Mouse (Mus musculus) spleen, adult 2 months (tissue): Measurements from ENCODE around the gene Ifnab. TPM values are rescaled to one million over a fixed set of nuclear protein-coding genes. Genes with fewer than 3 reads are reported as not detected.

Experiments used
- DNase-seq, 2 experiments: peaks; one replicate each; pipeline versions ENCODE4 v3.0.0 to v3.0.0-alpha.2; 2012 to 2021; ENCODE audit warnings: low spot score in 2 of 2, low read depth in 1 of 2
- H3K27ac ChIP-seq: fragments of 200-500 bp; 2 replicates; pipeline ENCODE4 v1.5.1; 2012; ENCODE audit warnings: low read length, inconsistent platforms; ENCODE audit not compliant: insufficient read depth
- H3K27me3 ChIP-seq: fragments of 200-500 bp; 2 replicates; pipeline ENCODE4 v1.6.1; 2012; ENCODE audit warnings: mild to moderate bottlenecking, moderate library complexity, low read length, inconsistent platforms; ENCODE audit not compliant: control insufficient read depth, insufficient read depth
- H3K36me3 ChIP-seq: fragments of 200-500 bp; 2 replicates; pipeline ENCODE4 v1.6.1; 2012; ENCODE audit warnings: mild to moderate bottlenecking, low read length, inconsistent platforms; ENCODE audit not compliant: control insufficient read depth, insufficient read depth
- H3K4me1 ChIP-seq: fragments of 200-500 bp; 2 replicates; pipeline ENCODE4 v1.6.1; 2011; ENCODE audit warnings: inconsistent platforms; ENCODE audit not compliant: control insufficient read depth, insufficient read depth, insufficient read length
- H3K4me3 ChIP-seq: fragments of 200-500 bp; 2 replicates; pipeline ENCODE4 v1.5.1; 2011; ENCODE audit warnings: mild to moderate bottlenecking, inconsistent platforms; ENCODE audit not compliant: insufficient read depth, insufficient read length; ENCODE audit errors: extremely low read depth
- CTCF ChIP-seq: fragments of 200-500 bp; IDR thresholded peaks from 2 replicates; pipeline ENCODE4 v1.5.1; 2011; ENCODE audit warnings: mild to moderate bottlenecking, inconsistent platforms; ENCODE audit not compliant: insufficient read depth, insufficient read length, insufficient replicate concordance; ENCODE audit errors: extremely low read depth
- POLR2A ChIP-seq: fragments of 200-500 bp; IDR thresholded peaks from 2 replicates; pipeline ENCODE4 v1.6.1; 2011; ENCODE audit warnings: low read depth, low read length, inconsistent platforms
- WGBS: fragments of 180-500 bp; shearing (Covaris S2); methylation state at CpG from one replicate; pipeline ENCODE4 v1.1.7; 2018; 5-methylcytosine and 5-hydroxymethylcytosine counted together
- polyA plus RNA-seq: library from polyadenylated mRNA; depleted of rRNA; stranded (reverse); fragments of >200 nt; gene quantifications from 2 replicates; pipeline ENCODE4 v1.2.3, GENCODE M21; 2012; rRNA removed

Ifnab gene
- polyA plus RNA-seq, result not detected in 2 replicates

- Histone ChIP-seq H3K27me3 (peaks cover 1% of the 10 kb centered on the region; the same call in 1 of the 2 replicates), H3K4me3 (no peak within 1 kb of the TSS), H3K27ac (no peak within 1 kb of the TSS), H3K36me3 (no peaks in the 10 kb centered on the region), H3K4me1 (no peaks in the 10 kb centered on the region)
- TF ChIP-seq CTCF (no peak), POLR2A (no peak)
- WGBS, result 79% methylated on average over 2 of the region's 2 CpGs
- DNase-seq, result no peak
Observed at GRCm38 (mm10) chr4:88691259-88691658, at the start of gene Ifnab. Gene Ifnab, minus strand, starts transcription at chr4:88691359.

- Histone ChIP-seq H3K4me3 (no peak overlapping the region), H3K36me3 (no peaks in the 10 kb centered on the region), H3K4me1 (no peaks in the 10 kb centered on the region; the same call in 1 of the 2 replicates), H3K27ac (no peak overlapping the region), H3K27me3 (no peaks in the 10 kb centered on the region)
- DNase-seq, result no peak
- TF ChIP-seq CTCF (no peak), POLR2A (no peak)
- 73% methylated on average over 6 of the region's 6 CpGs for WGBS
Observed at GRCm38 (mm10) chr4:88739036-88739435, 47.9 kb upstream of the Ifnab start.

GRCm38 (mm10) chr4:88738480-88738879, 47.3 kb upstream of the Ifnab start:
- Histone ChIP-seq H3K4me1 (no peaks in the 10 kb centered on the region; the same call in 1 of the 2 replicates), H3K4me3 (no peak overlapping the region), H3K36me3 (no peaks in the 10 kb centered on the region), H3K27ac (no peak overlapping the region), H3K27me3 (no peaks in the 10 kb centered on the region)
- no peak for TF ChIP-seq POLR2A
- peak; percentile 81; the same call in 1 of the 2 replicates for TF ChIP-seq CTCF
- WGBS, result 1% methylated on average over 2 of the region's 2 CpGs
- peak; percentile 40 to 62 for DNase-seq

GRCm38 (mm10) chr4:88727324-88727723, 36.2 kb upstream of the Ifnab start:
- DNase-seq, result peak; percentile 32 to 43
- Histone ChIP-seq H3K27me3 (no peaks in the 10 kb centered on the region), H3K4me1 (peaks cover 2% of the 10 kb centered on the region; the same call in 1 of the 2 replicates), H3K27ac (no peak overlapping the region), H3K4me3 (no peak overlapping the region), H3K36me3 (no peaks in the 10 kb centered on the region)
- no peak for TF ChIP-seq POLR2A
- TF ChIP-seq CTCF, result peak; percentile 56; the same call in 1 of the 2 replicates
- 0% methylated on average over 1 of the region's 1 CpGs for WGBS

- H3K36me3 ChIP-seq, result no peaks in the 10 kb centered on the region
- peaks cover 2% of the 10 kb centered on the region; the same call in 1 of the 2 replicates for H3K4me1 ChIP-seq
- no peak for DNase-seq
- WGBS, result 17% methylated on average over 6 of the region's 6 CpGs
- TF ChIP-seq POLR2A, result no peak
- TF ChIP-seq CTCF, result no peak
- H3K27me3 ChIP-seq, result no peaks in the 10 kb centered on the region
- H3K4me3 ChIP-seq, result no peak overlapping the region
- no peak overlapping the region for H3K27ac ChIP-seq
Observed at GRCm38 (mm10) chr4:88726727-88727126, 35.6 kb upstream of the Ifnab start.

- TF ChIP-seq CTCF, result no peak
- no peak for TF ChIP-seq POLR2A
- H3K36me3 ChIP-seq, result no peaks in the 10 kb centered on the region
- 76% methylated on average over 8 of the region's 8 CpGs for WGBS
- H3K4me1 ChIP-seq, result peaks cover 10% of the 10 kb centered on the region; the same call in 1 of the 2 replicates
- H3K4me3 ChIP-seq, result no peak overlapping the region
- no peak overlapping the region for H3K27ac ChIP-seq
- no peaks in the 10 kb centered on the region for H3K27me3 ChIP-seq
- DNase-seq, result no peak
Observed at GRCm38 (mm10) chr4:88723497-88724090, 32.4 kb upstream of the Ifnab start.
